Mouse (Mus musculus) inflammation-experienced regulatory T-cells, adult 6 months (primary cell): ENCODE measurements around the gene Mdm2. TPM values are rescaled to one million over a fixed set of nuclear protein-coding genes. Genes with fewer than 3 reads are reported as not detected.

Source experiments
- ATAC-seq: one replicate; pipeline ENCODE4 v1.8.0; 2017
- polyA plus RNA-seq, 3 experiments: library from polyadenylated mRNA; unstranded; fragments of 100-300 nt; shearing (Covaris generic); gene quantifications; one replicate each; pipeline ENCODE4 v1.2.1; 2017

Mdm2 gene
- polyA plus RNA-seq, 3 experiments from 2014 or later: 42.1 to 88.6 (median 50.8) TPM

DNA sequence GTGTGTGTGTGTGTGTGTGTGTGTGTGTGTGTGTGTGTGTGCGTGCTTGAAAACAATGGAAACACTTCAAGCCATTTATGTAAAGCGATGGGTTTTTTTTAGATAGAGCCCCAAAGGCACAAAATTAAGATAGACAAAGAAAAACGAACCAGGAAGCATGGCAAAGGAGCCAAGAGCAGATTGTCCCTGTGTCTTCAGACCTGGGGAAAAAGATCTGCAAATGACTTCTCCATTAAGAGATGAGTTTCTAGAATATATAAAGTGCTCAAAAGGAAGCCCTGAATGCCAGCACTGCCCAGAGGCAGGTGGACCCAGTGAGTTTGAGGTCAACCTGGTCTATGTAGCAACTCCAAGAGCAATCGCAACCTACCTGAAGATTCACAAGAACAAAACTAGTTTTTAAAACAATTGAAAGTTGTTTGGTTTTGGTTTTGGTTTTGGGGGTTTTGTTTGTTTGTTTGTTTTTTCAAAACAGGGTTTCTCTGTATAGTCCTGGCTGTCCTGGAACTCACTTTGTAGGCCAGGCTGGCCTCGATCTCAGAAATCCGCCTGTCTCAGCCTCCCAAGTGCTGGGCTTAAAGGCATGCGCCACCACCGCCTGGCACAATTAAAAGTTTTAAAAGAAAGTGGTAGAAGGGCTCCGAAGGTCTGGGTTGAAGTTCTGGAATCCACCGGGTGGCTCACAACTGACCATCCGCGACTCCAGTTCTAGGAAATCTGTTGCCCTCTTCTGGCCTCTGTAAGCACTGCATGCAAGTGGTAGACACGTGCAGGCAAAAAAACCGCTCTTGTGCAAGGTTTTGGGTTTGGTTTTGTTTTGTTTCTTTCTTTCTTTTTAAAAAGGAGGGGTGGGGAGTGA, 28.3 kb downstream of the Mdm2 start:
- ATAC-seq: no peak

DNA sequence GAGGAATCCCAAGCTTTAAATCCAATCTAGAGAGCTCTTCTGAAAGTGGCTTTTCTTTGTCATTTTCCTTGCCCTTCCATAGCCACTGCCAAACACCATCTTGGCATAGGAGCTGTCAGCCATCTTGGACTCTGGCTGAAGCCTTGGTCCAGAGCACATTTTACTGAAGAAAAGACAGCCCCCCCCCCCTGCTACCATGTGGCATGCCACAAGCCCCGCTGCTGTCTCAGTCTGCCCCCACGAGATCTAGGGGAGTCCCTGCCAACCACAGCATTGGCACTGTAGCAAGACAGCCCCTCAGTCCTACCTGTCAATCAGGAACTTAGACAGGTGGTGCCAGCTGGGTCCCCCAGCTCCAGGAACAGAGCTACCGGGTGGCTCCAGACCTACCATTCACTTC, 29.0 kb downstream of the Mdm2 start:
- ATAC-seq: no peak

DNA sequence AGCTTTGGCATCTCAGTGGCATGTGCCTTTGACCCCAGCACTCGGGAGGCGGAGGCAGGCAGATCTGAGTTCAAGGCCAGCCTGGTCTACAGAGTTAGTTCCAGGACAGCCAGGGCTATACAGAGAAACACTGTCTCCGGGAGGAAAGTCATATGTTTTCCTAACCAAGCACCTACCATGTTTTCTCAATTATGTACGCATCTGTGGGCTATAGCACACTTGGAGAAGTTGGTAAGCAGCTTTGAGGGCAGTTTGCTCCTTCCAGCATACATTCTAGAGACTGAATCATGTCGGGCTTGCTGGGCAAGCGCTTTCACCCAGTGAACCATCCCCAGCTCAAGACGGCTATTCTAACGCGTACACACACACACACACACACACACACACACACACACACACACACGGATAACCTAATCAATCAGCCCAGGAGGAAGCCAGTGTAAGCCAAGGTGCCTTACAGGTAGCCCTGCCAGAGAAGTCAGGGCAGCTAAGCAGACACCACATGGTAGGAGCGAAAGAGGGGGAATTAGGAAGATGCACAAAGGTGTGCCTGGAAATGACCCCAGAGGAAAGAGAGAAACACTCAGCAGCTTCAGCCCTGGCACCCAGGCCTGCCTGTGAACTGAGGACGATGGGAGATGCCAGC, 29.6 kb downstream of the Mdm2 start:
- no peak for ATAC-seq

DNA sequence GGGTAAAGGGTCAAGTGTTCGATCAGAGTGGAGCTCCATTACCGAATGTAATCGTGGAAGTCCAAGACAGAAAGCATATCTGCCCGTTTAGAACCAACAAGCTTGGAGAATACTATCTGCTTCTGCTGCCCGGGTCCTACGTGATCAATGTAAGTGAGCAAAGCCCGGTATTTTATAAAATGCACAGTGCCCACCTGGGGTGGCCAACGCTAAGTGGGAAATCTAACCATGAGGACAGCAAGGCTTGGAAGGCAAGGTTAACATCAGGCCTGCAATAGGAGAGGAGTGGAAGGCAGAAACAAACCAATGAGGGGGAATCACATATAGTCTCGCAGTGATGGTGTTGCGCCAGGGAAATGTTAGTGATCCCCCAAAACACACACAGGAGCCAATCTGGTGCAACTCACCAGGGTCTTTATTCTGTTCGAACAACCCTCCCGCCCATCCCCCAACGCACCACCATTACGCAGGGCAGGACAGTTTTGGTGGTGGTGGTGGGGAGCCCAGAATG, 30.5 kb downstream of the Mdm2 start:
- ATAC-seq: no peak

DNA sequence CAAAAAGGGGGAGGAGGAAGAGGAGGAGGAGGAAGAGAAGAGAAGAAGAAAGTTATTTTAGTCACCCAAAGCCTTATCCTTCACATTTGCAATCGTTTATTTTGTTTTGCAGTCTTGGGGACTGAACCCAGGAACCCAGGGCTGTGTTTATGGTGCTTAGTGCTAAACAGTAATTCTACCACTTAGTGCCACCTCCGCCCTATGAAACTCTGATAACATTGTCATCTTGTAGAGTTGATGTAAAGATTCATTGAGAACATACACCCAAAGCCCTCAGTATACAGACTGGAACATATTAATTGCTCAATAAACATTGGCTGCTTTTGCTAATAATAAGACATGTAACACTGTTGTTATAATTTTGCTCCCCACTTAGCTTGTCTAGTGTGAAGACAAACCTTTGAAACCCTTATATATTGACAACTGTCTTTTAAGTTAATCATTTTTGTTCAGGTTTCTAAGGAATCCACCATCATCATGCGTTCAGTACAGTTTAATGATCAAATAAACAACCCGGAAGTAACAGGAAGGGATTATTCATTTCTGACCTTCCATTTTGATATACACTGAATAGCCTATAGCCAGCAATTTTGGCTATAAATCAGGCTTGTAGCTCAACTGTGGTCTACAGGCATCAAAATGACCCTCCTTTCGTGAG, 31.4 kb downstream of the Mdm2 start:
- no peak for ATAC-seq

DNA sequence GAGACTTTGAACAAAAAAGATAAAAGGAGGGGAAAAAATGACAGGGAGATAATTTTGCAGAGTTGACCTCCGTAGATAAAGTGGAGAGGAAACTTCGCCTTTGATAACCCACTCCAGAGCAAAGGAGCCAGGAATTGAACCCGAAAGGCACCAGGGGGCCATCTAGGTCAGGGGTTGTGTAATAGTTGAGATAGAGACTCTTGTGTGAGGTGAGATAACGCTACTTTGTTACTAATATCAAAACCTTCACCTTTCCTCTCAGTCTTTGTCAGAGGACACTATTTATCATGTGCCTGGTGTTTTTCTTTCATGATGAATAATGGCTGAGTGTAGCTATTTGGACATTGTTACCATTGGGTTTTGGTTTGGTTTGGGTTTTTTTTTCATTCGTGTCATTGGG, 32.2 kb downstream of the Mdm2 start:
- ATAC-seq: no peak

DNA sequence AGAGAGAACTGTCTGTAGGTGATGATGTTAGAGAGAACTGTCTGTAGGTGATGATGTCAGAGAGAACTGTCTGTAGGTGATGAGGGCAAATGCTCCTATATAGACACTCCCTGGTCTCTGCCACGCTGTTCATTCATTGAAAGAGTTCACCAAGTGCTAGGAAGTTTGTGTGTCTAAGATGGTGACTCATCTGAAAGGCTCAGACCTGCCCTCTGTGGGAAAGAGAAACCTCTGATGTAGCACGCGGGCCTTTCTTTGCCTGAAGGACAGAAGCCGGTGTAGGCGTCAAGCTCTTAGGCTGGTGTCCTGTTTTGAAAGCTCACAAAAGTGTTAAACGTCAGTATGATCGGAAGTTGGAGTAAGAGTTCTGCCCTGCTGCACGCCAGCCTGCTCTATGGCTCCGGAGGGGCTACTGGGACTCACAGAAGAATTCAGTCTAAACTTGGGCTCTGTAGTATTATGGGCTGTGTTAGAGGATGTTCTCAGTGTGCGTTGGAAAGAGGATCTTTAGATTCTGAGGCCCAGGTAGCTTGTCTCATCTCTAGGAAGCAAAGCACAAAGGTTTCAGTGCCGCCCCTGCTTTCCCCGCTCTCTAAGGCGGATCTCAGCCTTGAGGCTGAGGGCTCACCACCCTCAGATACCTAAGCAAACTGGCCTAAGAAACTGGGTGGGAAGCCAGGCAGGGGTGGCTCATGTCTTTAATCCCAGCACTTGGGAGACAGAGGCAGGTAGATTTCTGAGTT, 32.9 kb downstream of the Mdm2 start:
- peak; percentile 36 for ATAC-seq

DNA sequence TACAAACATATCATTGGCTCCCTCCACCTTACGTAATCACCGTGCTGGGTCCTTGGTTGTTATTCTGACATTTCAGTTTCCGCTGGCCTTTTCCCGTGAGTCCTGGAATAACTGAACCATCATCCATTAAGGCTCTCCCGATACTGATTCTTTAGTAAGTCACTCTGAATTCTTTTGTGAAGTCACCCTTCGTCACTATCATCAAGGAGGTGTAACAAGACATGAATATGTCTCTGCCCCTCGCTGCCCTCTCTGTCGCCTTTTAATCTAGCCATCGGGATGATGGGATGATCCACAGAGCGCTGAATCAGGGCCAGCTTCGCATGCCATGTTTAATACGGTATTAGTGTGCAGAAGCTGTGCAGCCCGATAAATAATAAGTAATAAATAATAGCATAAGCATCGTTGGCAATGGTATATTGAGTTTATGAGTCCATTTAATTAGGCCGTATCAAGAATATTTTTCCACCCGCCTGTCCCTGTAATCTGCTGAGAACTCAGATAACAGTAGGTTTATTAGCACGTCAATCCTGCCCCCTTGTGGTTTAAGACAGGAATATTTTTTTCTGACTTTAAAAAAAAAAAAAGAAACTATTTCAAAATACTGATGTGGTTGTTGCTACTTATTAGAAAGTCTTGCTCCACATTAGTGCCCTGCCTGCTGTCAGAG, 33.8 kb downstream of the Mdm2 start:
- peak; percentile 57 for ATAC-seq

DNA sequence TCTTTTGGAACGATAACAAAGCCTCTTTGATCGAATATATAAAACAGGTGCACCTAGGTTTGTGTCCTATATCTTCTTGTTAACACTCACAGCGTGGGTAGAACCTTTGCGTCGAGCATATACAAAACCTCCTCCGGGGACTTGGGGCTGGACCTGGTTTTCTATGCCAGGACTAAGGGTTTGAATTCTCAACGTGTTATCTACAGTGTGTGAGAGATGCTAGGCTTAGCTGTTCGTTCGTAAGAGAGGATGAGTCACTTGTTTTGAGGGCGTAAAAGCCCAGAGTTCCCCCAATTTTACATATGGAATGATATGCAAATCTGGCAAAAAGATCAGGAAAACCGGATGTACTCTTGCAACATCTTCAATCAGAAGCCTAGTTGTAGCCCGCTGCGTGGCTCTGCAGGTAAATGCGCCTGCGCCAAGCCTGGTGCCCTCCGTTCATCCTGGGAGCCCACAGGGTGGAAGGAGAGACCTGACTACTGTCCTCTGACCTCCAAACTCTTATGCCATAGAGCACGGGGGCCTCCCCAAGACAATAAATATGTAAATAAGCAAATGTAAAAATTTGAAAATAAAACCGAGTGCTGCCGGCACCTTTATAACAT, 34.4 kb downstream of the Mdm2 start:
- ATAC-seq: peak; percentile 48

DNA sequence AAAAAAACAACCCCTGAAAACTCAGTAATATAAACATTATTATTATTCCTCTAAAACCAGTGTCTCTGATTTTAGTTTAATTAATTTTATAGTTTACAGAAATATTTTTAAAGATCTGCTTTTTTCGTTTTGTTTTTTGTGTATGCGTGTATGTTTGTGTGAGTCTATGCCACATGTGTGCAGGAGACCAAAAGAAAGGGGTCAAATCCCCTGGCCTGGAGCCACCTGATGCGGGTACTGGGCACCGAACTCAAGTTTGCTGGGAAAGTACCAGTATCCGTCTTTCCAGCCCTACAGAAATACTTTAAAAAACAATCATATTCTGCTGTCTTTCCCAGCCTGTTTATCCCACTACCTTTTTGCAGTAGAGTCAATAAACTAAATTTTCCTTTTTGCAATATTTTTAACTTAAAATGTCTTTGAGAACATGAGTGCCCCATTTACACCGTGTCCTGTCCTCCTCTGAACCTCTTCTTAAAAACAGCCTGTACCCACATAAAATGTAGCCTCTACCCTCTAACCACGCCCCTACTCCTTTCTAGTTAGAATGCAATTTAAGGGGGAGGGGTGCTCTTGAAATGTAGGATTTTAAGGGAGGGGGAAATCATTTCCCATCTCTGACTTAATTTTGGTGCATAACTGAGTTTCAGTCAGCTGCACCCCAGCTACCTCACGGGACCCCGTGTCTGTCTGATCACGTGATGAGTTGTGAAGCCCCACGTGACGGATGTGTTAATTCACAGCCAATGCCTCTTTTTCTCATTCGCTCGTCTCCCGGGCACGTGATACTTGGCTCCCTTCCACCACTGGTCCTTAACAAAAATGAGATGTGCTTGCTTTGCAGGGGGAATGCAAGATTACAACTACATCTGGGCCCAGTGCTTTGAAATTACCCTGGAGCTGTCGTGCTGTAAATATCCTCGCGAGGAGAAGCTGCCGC, 35.2 kb downstream of the Mdm2 start:
- peak; percentile 56 for ATAC-seq

DNA sequence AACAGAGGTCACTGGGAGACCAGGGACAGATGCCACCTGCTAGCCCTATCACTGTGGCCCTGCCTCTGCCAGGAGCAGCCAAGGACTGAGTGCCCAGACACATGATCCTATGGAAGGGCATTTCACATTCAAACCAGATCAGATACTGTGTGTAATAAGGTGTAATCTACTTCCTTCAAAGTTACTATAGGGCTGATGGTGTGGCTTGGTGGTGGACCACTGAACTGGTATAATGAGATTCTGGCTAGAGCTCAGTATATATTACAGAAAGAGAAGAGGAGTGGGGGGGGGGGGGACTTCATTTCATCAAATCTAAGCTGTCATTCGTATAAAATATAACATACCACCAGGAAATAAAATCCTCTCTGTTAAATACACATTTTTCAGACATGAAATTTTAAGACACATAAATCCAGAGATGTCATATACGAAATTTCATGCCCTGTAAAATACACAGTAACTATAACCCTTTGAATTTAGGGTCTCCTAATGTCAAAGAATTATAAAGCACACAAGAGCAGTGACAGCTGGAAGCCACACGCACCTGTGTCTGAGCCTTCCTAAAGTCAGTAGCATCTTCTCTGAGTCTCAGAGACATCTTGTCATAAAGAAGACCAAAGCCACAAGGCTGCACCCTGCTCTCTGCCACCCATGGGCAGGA, 36.1 kb downstream of the Mdm2 start:
- ATAC-seq: no peak

DNA sequence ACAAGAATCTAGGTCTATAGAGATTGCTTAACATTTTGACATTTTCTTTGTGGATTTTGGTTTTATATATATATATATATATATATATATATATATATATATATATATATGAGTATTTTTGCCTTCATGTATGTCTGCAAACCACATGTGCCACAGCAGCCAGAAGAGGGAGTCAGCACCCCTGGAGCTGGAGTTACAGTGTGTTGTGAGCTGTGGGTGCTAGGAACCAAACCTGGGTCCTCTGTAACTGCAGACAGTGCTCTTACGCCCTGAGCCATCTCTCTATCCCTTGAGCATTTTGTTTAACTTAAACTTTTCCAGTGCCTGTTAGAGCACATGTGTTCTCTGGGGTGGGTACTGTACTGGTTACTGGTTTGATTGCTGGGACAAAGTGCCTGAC, 36.6 kb downstream of the Mdm2 start:
- no peak for ATAC-seq

DNA sequence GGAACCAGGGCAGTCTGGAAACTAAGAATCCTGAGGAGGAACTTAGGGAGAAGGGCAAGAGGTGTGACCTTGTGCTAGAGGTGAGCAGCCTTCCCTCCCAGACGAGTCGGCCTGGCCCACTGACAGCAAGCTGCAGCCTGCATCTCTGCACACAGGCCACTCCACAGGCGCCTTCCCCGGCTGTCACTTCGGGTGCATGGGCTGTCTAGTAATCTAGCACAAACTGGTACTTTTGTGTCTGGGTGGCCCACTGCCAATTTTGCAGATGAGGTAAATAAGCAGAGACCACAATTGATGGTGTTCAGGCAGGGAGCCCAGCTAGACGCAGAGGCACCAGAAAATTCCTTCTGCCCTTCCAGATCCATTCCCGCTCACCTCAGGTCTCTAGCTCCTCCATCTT, 37.9 kb downstream of the Mdm2 start:
- no peak for ATAC-seq

DNA sequence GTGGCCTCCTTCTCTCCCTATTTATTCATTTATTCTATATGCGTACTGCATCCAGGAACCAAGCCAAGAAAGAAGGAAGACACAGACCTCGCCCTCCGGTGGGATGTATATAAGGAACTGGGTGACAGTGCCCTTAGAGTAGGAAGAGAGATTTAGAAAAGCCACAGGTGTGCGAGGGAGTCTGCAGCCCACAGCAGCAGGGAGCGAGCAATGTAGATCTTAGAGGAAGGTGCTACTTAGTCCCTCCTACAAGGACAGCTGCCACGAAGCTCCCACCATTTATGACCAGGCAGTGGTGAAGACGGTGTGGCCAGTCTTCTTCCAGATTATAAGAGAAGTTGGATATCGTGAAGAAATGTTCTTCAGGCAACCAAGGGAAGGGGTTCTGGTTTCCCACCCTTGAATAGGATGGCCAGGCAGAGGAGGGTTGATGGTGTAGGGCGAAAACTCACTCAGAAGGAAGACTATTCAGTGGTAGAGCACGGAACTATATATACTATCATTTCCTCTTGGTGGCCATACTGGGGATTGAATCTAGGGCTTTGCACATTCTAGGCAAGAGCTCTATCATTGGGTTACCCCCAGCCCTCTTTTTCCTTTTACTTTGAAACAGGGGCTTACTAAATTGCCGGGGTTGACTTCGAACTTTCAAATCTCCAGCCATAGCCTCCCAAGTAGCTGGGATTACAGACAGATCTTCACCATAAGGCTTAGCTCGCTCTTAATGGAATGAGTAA, 38.5 kb downstream of the Mdm2 start:
- no peak for ATAC-seq

DNA sequence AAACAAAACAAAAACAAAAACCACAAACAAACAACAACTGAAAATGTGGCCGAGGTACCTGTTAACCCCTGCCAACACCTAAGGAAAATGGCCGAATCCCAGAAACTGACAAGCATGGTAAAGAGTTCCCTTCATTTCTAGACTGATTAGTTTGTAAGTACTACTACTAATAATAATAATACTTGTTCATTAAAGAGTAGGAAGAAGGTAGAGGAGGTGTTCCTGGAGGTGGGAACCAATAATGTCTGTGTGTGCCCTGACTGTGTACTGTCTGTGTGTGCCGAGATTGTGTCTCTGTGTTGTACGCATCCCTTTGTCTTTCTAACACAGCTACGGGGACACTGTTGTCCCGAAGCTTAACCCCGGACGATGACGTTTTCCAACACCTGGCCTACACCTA, 39.3 kb downstream of the Mdm2 start:
- ATAC-seq: no peak

DNA sequence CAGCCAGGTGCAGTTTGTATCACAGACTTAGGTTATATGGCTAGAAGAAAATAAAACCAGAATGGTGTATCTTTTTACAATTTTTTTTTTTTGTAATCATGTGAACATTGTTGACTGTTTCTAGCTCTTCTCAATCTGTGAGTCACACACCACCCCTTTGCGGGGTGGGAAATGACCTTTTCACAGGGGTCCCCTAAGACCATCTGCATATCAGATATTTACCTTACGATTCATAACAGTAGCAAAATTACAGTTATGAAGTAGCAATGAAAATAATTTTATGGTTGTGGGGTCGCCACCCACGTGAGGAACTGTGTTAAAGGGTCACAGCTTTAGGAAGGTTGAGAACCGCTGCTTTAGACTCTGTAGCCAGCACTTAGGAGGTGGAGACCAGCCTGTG, 39.8 kb downstream of the Mdm2 start:
- ATAC-seq: no peak

DNA sequence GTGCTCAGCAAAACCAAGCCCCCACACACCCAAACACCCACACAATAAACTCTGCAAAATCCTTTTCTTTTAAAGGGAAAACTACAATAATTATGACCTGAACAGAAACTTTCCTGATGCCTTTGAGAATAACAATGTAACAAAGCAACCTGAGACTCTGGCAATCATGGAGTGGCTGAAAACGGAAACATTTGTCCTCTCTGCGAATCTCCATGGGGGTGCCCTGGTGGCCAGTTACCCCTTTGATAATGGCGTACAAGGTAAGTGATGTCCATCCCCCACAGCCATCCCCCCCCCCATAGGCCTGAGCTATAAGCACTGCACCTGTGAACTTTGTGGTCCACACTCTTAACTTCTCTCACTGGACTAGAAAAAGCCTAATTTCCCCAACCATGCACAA, 40.5 kb downstream of the Mdm2 start:
- ATAC-seq: no peak

DNA sequence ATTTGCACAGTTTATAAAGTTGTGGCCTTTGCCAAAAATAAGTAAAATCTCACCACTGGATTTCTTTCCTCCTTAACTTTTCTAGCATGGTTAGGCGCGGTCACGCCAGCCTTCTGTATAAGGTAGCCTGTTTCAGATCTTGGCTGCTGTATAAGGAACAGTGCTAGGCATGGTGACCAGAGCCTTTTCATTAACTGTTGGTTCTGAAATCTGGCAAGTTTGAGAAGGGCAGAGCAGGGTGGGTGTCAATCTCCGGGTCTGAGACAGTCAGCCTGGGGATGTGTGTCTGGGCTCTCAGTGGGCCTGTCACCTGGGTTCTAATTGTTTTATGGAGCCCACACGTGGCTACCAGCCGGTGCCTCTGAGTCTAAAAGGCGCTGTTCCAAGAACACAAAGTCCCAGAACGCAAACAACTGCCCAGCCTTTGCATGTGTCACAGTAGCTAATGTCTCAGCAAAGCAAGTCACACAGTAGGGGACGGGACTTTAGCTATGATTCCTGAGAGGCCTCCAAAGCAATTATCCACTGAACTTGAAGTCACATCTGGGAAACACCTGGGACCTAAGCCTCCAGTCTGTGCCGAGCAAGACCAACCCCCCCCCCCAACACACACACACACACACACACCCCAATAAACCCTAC, 41.0 kb downstream of the Mdm2 start:
- no peak for ATAC-seq
